Mouse (Mus musculus) c-Kit-positive CD71-negative TER-119-negative erythroid progenitor cells, embryonic 14.5 days (primary cell): ENCODE data around the gene Bmpr1a.
A peak's percentile ranks its signal among the peaks of the same experiment; 100 is the strongest.
"Not testable (repeated sequence)": the region's sequence is repeated elsewhere in the genome, so short reads cannot be mapped to it uniquely, and the experiment has no call there.

Experiments
- DNase-seq: peaks from one replicate; pipeline ENCODE4 v3.0.0-alpha.2; 2013; ENCODE audit warnings: low read depth

Gene Bmpr1a

GRCm38 (mm10) chr14:34449807-34450206 lies 53.3 kb downstream of the Bmpr1a start:
- DNase-seq: no peak

GRCm38 (mm10) chr14:34448398-34448797 lies 54.7 kb downstream of the Bmpr1a start:
- DNase-seq: no peak

- no peak for DNase-seq
Observed at GRCm38 (mm10) chr14:34447659-34448058, 55.5 kb downstream of the Bmpr1a start.

- DNase-seq: no peak
Observed at GRCm38 (mm10) chr14:34446624-34447023, 56.5 kb downstream of the Bmpr1a start.

GRCm38 (mm10) chr14:34445348-34445747 lies 57.8 kb downstream of the Bmpr1a start:
- no peak for DNase-seq

- no peak for DNase-seq
Observed at GRCm38 (mm10) chr14:34444924-34445323, 58.2 kb downstream of the Bmpr1a start.

GRCm38 (mm10) chr14:34444368-34444767 lies 58.8 kb downstream of the Bmpr1a start:
- no peak for DNase-seq

GRCm38 (mm10) chr14:34442531-34442930 lies 60.6 kb downstream of the Bmpr1a start:
- DNase-seq: no peak

GRCm38 (mm10) chr14:34440526-34441066 lies 62.5 kb downstream of the Bmpr1a start:
- no peak for DNase-seq

GRCm38 (mm10) chr14:34429069-34429468 lies 74.1 kb downstream of the Bmpr1a start:
- DNase-seq: no peak

- DNase-seq: no peak
Observed at GRCm38 (mm10) chr14:34428274-34428673, 74.9 kb downstream of the Bmpr1a start.

GRCm38 (mm10) chr14:34421078-34421477 lies 82.1 kb downstream of the Bmpr1a start:
- no peak for DNase-seq

GRCm38 (mm10) chr14:34417501-34417900 lies 85.6 kb downstream of the Bmpr1a start:
- DNase-seq: no peak

GRCm38 (mm10) chr14:34416946-34417345 lies 86.2 kb downstream of the Bmpr1a start:
- DNase-seq: not testable (repeated sequence)

- DNase-seq: no peak
Observed at GRCm38 (mm10) chr14:34412164-34412896, 90.8 kb downstream of the Bmpr1a start.

GRCm38 (mm10) chr14:34410716-34411115 lies 92.4 kb downstream of the Bmpr1a start:
- no peak for DNase-seq

GRCm38 (mm10) chr14:34403424-34403823 lies 99.7 kb downstream of the Bmpr1a start:
- no peak for DNase-seq

- DNase-seq: no peak
Observed at GRCm38 (mm10) chr14:34402871-34403270, 100.3 kb downstream of the Bmpr1a start.

- DNase-seq: peak; percentile 76
Observed at GRCm38 (mm10) chr14:34401135-34401534, 102.0 kb downstream of the Bmpr1a start.

GRCm38 (mm10) chr14:34400021-34400420 lies 103.1 kb downstream of the Bmpr1a start:
- DNase-seq: no peak

GRCm38 (mm10) chr14:34399301-34399700 lies 103.8 kb downstream of the Bmpr1a start:
- DNase-seq: no peak

- no peak for DNase-seq
Observed at GRCm38 (mm10) chr14:34398901-34399300, 104.2 kb downstream of the Bmpr1a start.

- no peak for DNase-seq
Observed at GRCm38 (mm10) chr14:34397871-34398270, 105.3 kb downstream of the Bmpr1a start.

GRCm38 (mm10) chr14:34393295-34393694 lies 109.8 kb downstream of the Bmpr1a start:
- DNase-seq: no peak
